In the genomic region with DNA sequence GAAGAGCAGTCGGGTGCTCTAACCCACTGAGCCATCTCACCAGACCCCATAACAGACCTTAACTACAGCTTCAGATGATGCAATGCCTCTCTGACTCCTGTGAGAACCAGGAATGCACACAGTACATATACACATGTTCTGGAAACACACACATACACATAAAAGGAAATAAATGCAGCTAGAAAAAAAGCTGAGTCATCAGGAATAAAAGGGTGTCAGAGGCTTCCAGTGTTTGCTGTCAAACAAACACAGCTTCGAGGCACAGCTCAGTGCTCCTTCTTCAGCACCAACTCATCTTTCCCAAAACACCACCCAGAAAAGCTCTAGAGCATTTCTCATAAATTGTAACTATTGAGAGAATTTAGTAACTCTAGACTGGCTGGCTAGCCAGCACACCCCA, we compare ENCODE assay signal across 20 mouse cellular contexts.
"Had no signal": no experiment of that assay in that cellular context is flagged by ENCODE, and none has a peak within 500 bp of the region (broad histone marks: within the 10 kb centered on the region; RNA-seq: fewer than 3 reads in every experiment).

No protein-coding gene starts in this region.

- H3K4me2 ChIP-seq: limb, embryonic 13.5 days; midbrain, embryonic 12.5 days; midbrain, embryonic 15.5 days; neural tube, embryonic 12.5 days; neural tube, embryonic 15.5 days; stomach, embryonic 15.5 days had no signal

- DNase-seq: kidney, adult 18-20 months; kidney, adult 9 months; kidney, postnatal 14 days; layer of hippocampus, adult 9-11 months; lung, adult 2 months; right cerebral cortex, adult 18-20 months; right cerebral cortex, postnatal 14 days; right cerebral cortex, postnatal 4 days; thymus, adult 18-20 months; thymus, postnatal 4 days had no signal

- H3K4me1 ChIP-seq: limb, embryonic 10.5 days; limb, embryonic 13.5 days; midbrain, embryonic 12.5 days; midbrain, embryonic 15.5 days; neural tube, embryonic 12.5 days; neural tube, embryonic 15.5 days; stomach, embryonic 15.5 days had no signal

- H3K9ac ChIP-seq: limb, embryonic 13.5 days; midbrain, embryonic 12.5 days; midbrain, embryonic 15.5 days; neural tube, embryonic 12.5 days; neural tube, embryonic 15.5 days; stomach, embryonic 15.5 days had no signal

- H3K27me3 ChIP-seq: limb, embryonic 13.5 days; midbrain, embryonic 12.5 days; midbrain, embryonic 15.5 days; neural tube, embryonic 12.5 days; neural tube, embryonic 15.5 days; stomach, embryonic 15.5 days had no signal

- H3K9me3 ChIP-seq: limb, embryonic 10.5 days; limb, embryonic 13.5 days; midbrain, embryonic 12.5 days; midbrain, embryonic 15.5 days; neural tube, embryonic 12.5 days; neural tube, embryonic 15.5 days; stomach, embryonic 15.5 days had no signal

- H3K27ac ChIP-seq: layer of hippocampus, adult 2 months; limb, embryonic 10.5 days; limb, embryonic 13.5 days; macrophage; midbrain, embryonic 12.5 days; midbrain, embryonic 15.5 days; neural tube, embryonic 12.5 days; neural tube, embryonic 15.5 days; stomach, embryonic 15.5 days had no signal

- H3K4me3 ChIP-seq: layer of hippocampus, adult 2 months; limb, embryonic 10.5 days; limb, embryonic 13.5 days; midbrain, embryonic 12.5 days; midbrain, embryonic 15.5 days; neural tube, embryonic 12.5 days; neural tube, embryonic 15.5 days; stomach, embryonic 15.5 days had no signal

- ATAC-seq: intestine, embryonic 16.5 days; midbrain, embryonic 15.5 days had no signal
